Mouse (Mus musculus) small intestine, adult 2 months (tissue): ENCODE results near the gene Pygl. TPM values are rescaled to one million over a fixed set of nuclear protein-coding genes. Genes with fewer than 3 reads are reported as not detected.

Experiments
- H3K27ac ChIP-seq: fragments of 200-500 bp; 2 replicates; pipeline ENCODE4 v1.5.1; 2012; ENCODE audit warnings: low read depth, low read length, control low read depth, inconsistent platforms; ENCODE audit not compliant: insufficient read depth
- H3K27me3 ChIP-seq: fragments of 200-500 bp; 2 replicates; pipeline ENCODE4 v1.6.1; 2012; ENCODE audit warnings: mild to moderate bottlenecking, moderate library complexity, low read length, inconsistent platforms; ENCODE audit not compliant: control insufficient read depth, insufficient read depth
- H3K36me3 ChIP-seq: fragments of 200-500 bp; 2 replicates; pipeline ENCODE4 v1.6.1; 2012; ENCODE audit warnings: mild to moderate bottlenecking, low read length, control low read depth, inconsistent platforms; ENCODE audit not compliant: control insufficient read depth, insufficient read depth
- H3K4me1 ChIP-seq: fragments of 200-500 bp; 2 replicates; pipeline ENCODE4 v1.6.1; 2012; ENCODE audit warnings: low read length, inconsistent platforms, mixed read lengths; ENCODE audit not compliant: control insufficient read depth, insufficient read depth, insufficient read length
- H3K4me3 ChIP-seq: fragments of 200-500 bp; 2 replicates; pipeline ENCODE4 v1.5.1; 2012; ENCODE audit warnings: low read depth, mild to moderate bottlenecking, control low read depth, inconsistent platforms, low read length, moderate library complexity
- CTCF ChIP-seq: fragments of 200-500 bp; IDR thresholded peaks from 2 replicates; pipeline ENCODE4 v1.5.1; 2012; ENCODE audit warnings: low read depth, mild to moderate bottlenecking, control low read depth, inconsistent platforms, low read length, moderate library complexity, mixed read lengths; ENCODE audit not compliant: insufficient replicate concordance, insufficient read length; ENCODE audit errors: extremely low read depth
- POLR2A ChIP-seq: fragments of 200-500 bp; IDR thresholded peaks from 2 replicates; pipeline ENCODE4 v1.6.1; 2012; ENCODE audit warnings: low read depth, mild to moderate bottlenecking, control low read depth, inconsistent platforms, low read length, moderate library complexity
- WGBS: fragments of 180-500 bp; shearing (Covaris S2); methylation state at CpG from one replicate; pipeline ENCODE4 v1.1.7; 2018; 5-methylcytosine and 5-hydroxymethylcytosine counted together
- polyA plus RNA-seq: library from polyadenylated mRNA; depleted of rRNA; stranded (reverse); fragments of >200 nt; gene quantifications from 2 replicates; pipeline ENCODE4 v1.2.3, GENCODE M21; 2012

Pygl gene
- polyA plus RNA-seq, 1 experiment, result 2.8 TPM

DNA sequence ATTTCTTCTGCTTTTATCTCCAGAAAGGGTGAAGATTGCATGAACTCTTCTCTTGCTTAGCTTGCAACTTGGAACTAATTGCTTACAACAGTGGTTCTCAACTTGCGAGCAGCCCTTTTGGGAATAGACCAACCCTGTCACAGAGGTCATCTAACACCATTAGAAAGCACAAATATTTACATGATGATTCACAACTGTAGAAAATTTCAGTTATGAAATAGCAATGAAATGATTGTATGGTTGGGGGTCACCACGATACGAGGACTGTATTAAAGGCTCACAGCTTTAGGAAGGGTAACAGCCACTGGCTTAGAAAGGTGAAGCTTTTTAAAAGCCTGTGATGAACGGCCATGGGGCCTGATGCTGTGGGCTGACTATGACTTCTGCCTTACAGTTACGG lies 70.2 kb downstream of the Pygl start:
- TF ChIP-seq POLR2A (no peak), CTCF (no peak)
- Histone ChIP-seq H3K4me1 (no peaks in the 10 kb centered on the region), H3K27me3 (no peaks in the 10 kb centered on the region), H3K36me3 (no peaks in the 10 kb centered on the region), H3K4me3 (no peak overlapping the region), H3K27ac (no peak overlapping the region)
- 60% methylated on average over 5 of the region's 5 CpGs for WGBS

DNA sequence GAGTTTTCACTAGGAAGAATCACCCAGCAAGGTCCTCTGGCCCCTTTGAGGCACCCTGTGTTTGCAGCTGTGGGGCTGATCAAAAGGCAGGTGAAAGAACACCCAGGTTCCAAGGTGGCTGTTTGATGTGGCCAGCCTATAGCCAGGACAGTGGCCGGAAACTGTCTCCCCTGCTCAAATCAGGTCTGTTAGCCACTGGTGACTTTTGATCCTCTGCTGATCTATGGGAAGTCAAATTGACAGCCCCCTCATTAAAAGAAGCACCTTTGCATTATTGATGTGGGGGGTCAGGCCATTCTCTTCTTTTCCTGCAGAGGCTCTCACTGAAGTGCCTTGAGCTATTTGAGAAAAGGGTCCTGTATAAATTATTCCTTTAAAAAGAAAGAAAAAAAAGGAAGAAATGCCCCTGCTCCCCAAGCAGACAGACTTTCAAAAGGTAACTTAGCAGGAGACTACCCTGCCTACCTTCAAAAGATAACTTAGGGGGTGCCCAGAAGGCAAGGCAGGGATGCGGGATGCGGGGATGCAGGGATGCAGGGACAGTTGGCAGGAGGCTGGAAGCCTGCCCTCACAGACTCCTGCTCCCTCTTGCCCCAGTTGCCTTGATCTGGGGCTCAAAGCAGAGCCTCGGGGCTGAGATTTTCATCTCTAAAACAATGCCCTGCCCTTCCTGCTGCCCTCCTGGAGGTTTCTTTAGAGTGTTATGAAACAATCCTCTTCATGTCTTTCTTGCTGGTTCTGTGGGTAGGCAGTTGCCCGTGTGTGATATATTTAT lies 73.8 kb downstream of the Pygl start:
- H3K4me1 ChIP-seq, result no peaks in the 10 kb centered on the region
- no peak overlapping the region for H3K4me3 ChIP-seq
- H3K36me3 ChIP-seq, result no peaks in the 10 kb centered on the region
- no peak overlapping the region for H3K27ac ChIP-seq
- 67% methylated on average over 5 of the region's 5 CpGs for WGBS
- no peak for TF ChIP-seq CTCF
- TF ChIP-seq POLR2A, result no peak
- no peaks in the 10 kb centered on the region for H3K27me3 ChIP-seq

DNA sequence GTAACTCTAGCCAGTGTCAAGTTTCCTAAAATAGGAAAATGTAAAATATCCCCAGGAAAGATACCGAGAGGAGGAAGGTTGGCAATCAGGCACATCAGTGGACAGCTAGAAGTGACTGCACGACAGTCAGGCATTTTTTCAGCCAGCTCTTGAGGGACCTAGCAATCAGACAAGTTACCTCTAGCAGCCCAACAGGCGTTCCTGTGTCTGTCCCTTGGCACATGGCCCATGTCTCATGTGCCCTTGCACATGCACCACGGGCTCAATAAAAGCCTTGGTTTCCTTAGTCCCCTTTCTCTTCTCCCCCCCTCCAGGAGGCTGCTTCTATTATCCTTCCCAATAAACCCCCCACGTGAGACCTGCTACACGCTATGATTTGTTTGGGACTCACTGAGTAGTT lies 75.1 kb downstream of the Pygl start:
- Histone ChIP-seq H3K27ac (no peak overlapping the region), H3K4me3 (no peak overlapping the region), H3K27me3 (no peaks in the 10 kb centered on the region), H3K4me1 (no peaks in the 10 kb centered on the region), H3K36me3 (no peaks in the 10 kb centered on the region)
- TF ChIP-seq CTCF (no peak), POLR2A (no peak)
- 53% methylated on average over 6 of the region's 6 CpGs for WGBS

DNA sequence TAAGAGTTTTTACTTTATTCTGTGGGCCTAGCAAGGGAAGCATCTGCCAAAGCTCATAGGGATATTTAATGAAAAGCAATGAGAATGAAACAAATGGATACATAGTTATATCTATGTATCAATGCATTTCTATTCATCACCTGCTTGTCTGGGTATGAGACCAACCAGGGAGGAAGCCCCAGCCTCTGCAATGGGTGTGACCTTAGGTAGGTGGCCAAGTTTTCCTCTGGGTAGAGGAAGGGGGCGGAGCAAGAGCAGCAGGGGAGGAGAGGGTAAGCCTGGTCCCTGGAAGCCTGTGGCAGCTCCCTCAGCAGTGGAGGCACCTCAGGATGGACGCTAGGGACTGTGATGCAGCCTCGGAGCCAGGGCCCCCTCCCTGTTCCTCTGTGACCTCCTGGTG lies 77.4 kb downstream of the Pygl start, which contains the start of gene Abhd12b:
TSS of gene Abhd12b (plus strand) at position 301 of the 400 bp plus-strand sequence.
- 59% methylated on average over 3 of the region's 3 CpGs for WGBS

DNA sequence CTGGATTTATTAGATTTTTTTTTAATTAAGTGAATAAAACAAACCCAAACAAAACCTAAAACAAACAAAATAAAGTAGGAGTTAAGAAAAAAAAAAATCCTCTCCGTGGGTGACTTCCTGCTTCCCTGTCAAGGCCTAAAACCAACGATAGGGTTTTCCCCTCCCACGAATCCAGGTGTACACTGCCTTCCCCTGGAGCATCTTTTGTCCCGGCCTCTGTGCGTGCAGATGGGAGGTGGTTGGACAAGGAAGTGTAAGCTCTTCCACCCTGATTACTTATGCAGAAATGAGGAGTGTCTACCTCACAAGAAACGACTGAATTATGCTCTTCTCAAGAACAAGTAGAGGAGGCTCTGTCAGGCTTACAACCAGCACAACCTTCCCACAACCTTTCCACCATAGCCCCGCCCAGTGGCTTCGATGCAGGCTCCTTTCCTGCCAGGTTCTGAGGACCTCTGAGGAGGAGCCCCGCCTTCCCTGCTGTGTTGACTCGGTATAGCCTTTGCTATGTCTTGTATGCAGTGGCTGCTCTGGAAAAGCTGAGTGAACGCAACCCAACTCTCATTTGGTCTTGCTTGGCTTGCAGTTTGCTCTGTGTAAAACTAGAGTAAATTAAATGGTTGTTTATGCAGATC lies 82.5 kb downstream of the Pygl start:
- H3K36me3 ChIP-seq, result no peaks in the 10 kb centered on the region
- no peaks in the 10 kb centered on the region for H3K27me3 ChIP-seq
- 5% methylated on average over 11 of the region's 11 CpGs for WGBS
- no peak overlapping the region for H3K27ac ChIP-seq
- H3K4me1 ChIP-seq, result peaks cover 4% of the 10 kb centered on the region; the same call in 1 of the 2 replicates
- no peak for TF ChIP-seq POLR2A
- no peak for TF ChIP-seq CTCF
- H3K4me3 ChIP-seq, result peak overlapping the region; percentile 9; the same call in 1 of the 2 replicates

More for the DNA sequence above, 77.4 kb downstream of the Pygl start, which contains the start of gene Abhd12b:
- Histone ChIP-seq H3K27ac (no peak within 1 kb of the TSS), H3K36me3 (no peaks in the 10 kb centered on the region), H3K4me3 (no peak within 1 kb of the TSS), H3K4me1 (peaks cover under 1% of the 10 kb centered on the region; the same call in 1 of the 2 replicates), H3K27me3 (no peaks in the 10 kb centered on the region)
- TF ChIP-seq POLR2A (no peak), CTCF (no peak)

DNA sequence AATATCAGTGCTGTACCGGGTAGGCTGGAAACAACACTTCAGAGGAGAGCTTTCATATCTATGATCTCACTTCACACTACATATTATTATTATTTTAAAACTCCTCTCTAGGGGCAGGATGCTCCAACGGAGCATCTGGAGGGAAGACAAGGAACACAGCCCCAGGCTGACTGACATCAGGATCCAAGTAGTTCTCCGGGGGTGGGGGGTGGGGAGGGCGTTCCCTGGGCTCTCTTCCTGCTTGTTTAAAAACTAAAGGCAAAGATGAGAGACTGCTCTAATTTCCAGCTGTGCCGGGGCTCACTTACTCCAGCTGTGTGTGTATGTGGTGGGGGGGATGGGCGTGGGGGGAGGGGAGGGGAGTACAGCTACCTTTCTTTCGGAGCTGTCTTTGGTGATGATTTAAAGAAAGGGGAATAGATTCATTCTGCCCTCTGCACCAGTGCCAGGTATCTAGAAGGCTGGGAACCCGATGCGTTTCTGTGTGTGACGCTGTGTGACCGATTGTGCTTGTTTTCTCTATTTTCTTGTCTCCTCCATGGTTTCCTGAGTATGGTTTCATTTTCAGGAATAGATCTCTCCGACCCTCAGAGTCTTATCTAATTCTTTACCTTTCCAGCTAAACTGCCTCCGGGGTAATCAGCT lies 83.2 kb downstream of the Pygl start:
- Histone ChIP-seq H3K4me3 (peak overlapping the region; percentile 25), H3K27me3 (no peaks in the 10 kb centered on the region), H3K4me1 (peaks cover 4% of the 10 kb centered on the region; the same call in 1 of the 2 replicates), H3K27ac (no peak overlapping the region), H3K36me3 (no peaks in the 10 kb centered on the region)
- WGBS, result 7% methylated on average over 13 of the region's 13 CpGs
- TF ChIP-seq POLR2A, result no peak
- TF ChIP-seq CTCF, result no peak

DNA sequence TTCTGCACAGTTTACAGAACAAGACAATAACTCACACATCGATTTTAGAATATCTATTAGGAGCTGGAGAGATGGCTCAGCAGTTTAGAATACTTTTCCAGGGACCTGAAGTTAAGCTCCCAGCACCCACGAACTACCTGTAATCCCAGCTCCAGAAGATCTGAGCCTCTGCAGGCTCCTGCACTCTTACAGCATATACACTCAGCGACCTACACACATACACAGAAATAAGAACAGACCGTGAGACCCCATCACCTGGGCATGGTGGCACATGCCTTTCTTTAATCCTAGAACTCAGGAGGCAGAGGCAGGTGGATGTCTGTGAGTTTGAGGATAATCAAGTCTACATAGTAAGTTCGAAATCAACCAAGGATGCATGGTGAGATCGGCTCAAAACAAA lies 85.7 kb downstream of the Pygl start:
- H3K4me3 ChIP-seq, result no peak overlapping the region
- no peak for TF ChIP-seq CTCF
- no peak for TF ChIP-seq POLR2A
- peaks cover 4% of the 10 kb centered on the region; the same call in 1 of the 2 replicates for H3K4me1 ChIP-seq
- H3K27me3 ChIP-seq, result no peaks in the 10 kb centered on the region
- 84% methylated on average over 6 of the region's 6 CpGs for WGBS
- H3K36me3 ChIP-seq, result no peaks in the 10 kb centered on the region
- no peak overlapping the region for H3K27ac ChIP-seq
